Mouse (Mus musculus) CH12.LX (cell line): ENCODE results near the gene Ccn5. TPM values are rescaled to one million over a fixed set of nuclear protein-coding genes. Genes with fewer than 3 reads are reported as not detected.

ENCODE experiments used
- DNase-seq: peaks from one replicate; pipeline ENCODE4 v3.0.0-alpha.2; 2013; ENCODE audit errors: extremely low read depth
- H3K27ac ChIP-seq: 2 replicates; pipeline ENCODE4 v1.5.1; 2012; ENCODE audit warnings: low read depth, mild to moderate bottlenecking, control low read depth, moderate library complexity; ENCODE audit not compliant: insufficient read depth
- H3K27me3 ChIP-seq: replicated peaks from 2 replicates; pipeline ENCODE3; 2012; ENCODE audit warnings: inconsistent platforms
- H3K36me3 ChIP-seq, 2 experiments: replicated peaks in 1 of 2; 2 replicates each; pipeline versions ENCODE3 to v1.6.1; 2012; ENCODE audit warnings: inconsistent platforms in 1 of 2, low read length in 1 of 2, mild to moderate bottlenecking in 1 of 2, mixed read lengths in 1 of 2, moderate library complexity in 1 of 2; ENCODE audit not compliant: control insufficient read depth in 1 of 2, insufficient read depth in 1 of 2
- H3K4me1 ChIP-seq, 2 experiments: 2 replicates each; pipeline ENCODE4 v1.6.1; 2012; ENCODE audit warnings: inconsistent platforms in 1 of 2, moderate library complexity in 1 of 2; ENCODE audit not compliant: insufficient read depth in 2 of 2, control insufficient read depth in 1 of 2
- H3K4me2 ChIP-seq: 2 replicates; pipeline ENCODE4 v1.6.1; 2012; ENCODE audit warnings: low read depth, mild to moderate bottlenecking, control low read depth; ENCODE audit not compliant: poor library complexity, insufficient read depth, severe bottlenecking
- H3K4me3 ChIP-seq, 3 experiments: fragments of 150-350 bp in 1 of 3; sonication (generic) in 1 of 3; replicated peaks in 1 of 3; 2 replicates each; pipeline versions ENCODE3 to v1.5.1; 2011 to 2012; ENCODE audit warnings: low read depth in 2 of 3, low read length in 2 of 3, mild to moderate bottlenecking in 2 of 3, moderate library complexity in 2 of 3, control low read depth in 1 of 3, improper control_type of control experiment in 1 of 3, inconsistent platforms in 1 of 3, mixed read lengths in 1 of 3; ENCODE audit not compliant: poor library complexity in 1 of 3
- H3K79me2 ChIP-seq: replicated peaks from 2 replicates; pipeline ENCODE4 v1.6.1; 2012; ENCODE audit warnings: mild to moderate bottlenecking, moderate library complexity; ENCODE audit not compliant: control insufficient read depth, poor library complexity, insufficient read depth, severe bottlenecking; ENCODE audit errors: extremely low read depth
- H3K9ac ChIP-seq: 2 replicates; pipeline ENCODE4 v1.6.1; 2012; ENCODE audit warnings: low read depth, mild to moderate bottlenecking, control low read depth, moderate library complexity; ENCODE audit not compliant: insufficient read depth
- H3K9me3 ChIP-seq: replicated peaks from 2 replicates; pipeline ENCODE3; 2012; ENCODE audit warnings: low read length, inconsistent platforms, mixed read lengths
- CHD2 ChIP-seq: IDR thresholded peaks from 2 replicates; pipeline ENCODE4 v1.6.1; 2011; ENCODE audit warnings: low read length, improper control_type of control experiment
- CTCF ChIP-seq, 2 experiments: IDR thresholded peaks in 1 of 2; conservative IDR thresholded peaks in 1 of 2; 2 replicates each; pipeline ENCODE4 v1.5.1; 2011 to 2012; ENCODE audit warnings: low read depth in 2 of 2, low read length in 2 of 2, improper control_type of control experiment in 1 of 2, inconsistent platforms in 1 of 2, mild to moderate bottlenecking in 1 of 2, moderate library complexity in 1 of 2
- E2F4 ChIP-seq: IDR thresholded peaks from 2 replicates; pipeline ENCODE4 v1.6.1; 2011; ENCODE audit warnings: low read depth, low read length, improper control_type of control experiment; ENCODE audit not compliant: insufficient replicate concordance
- HCFC1 ChIP-seq: IDR thresholded peaks from 2 replicates; pipeline ENCODE4 v1.6.1; 2012; ENCODE audit warnings: low read depth, mild to moderate bottlenecking, inconsistent platforms, low read length, improper control_type of control experiment
- IRF4 ChIP-seq: IDR thresholded peaks from 2 replicates; pipeline ENCODE4 v1.6.1; 2014; ENCODE audit warnings: low read depth, mild to moderate bottlenecking, inconsistent platforms, low read length, improper control_type of control experiment
- JUN ChIP-seq: IDR thresholded peaks from 2 replicates; pipeline ENCODE4 v1.6.1; 2011; ENCODE audit warnings: low read depth, mild to moderate bottlenecking, low read length, improper control_type of control experiment, moderate library complexity; ENCODE audit not compliant: insufficient read depth
- JUND ChIP-seq: conservative IDR thresholded peaks from 2 replicates; pipeline ENCODE4 v1.6.1; 2011; ENCODE audit warnings: low read depth, low read length, improper control_type of control experiment
- MAFK ChIP-seq: IDR thresholded peaks from 2 replicates; pipeline ENCODE4 v1.6.1; 2011; ENCODE audit warnings: low read length, improper control_type of control experiment; ENCODE audit not compliant: insufficient replicate concordance
- RAD21 ChIP-seq: IDR thresholded peaks from 2 replicates; pipeline ENCODE4 v1.6.1; 2011; ENCODE audit warnings: low read depth, mild to moderate bottlenecking, low read length, improper control_type of control experiment, moderate library complexity
- RCOR1 ChIP-seq: conservative IDR thresholded peaks from 2 replicates; pipeline ENCODE4 v1.6.1; 2012; ENCODE audit warnings: low read depth, mild to moderate bottlenecking, inconsistent platforms, low read length, improper control_type of control experiment
- TBP ChIP-seq: conservative IDR thresholded peaks from 2 replicates; pipeline ENCODE4 v1.6.1; 2011; ENCODE audit warnings: low read depth, low read length, improper control_type of control experiment
- UBTF ChIP-seq: IDR thresholded peaks from 2 replicates; pipeline ENCODE4 v1.6.1; 2012; ENCODE audit warnings: low read depth, mild to moderate bottlenecking, inconsistent platforms, low read length, improper control_type of control experiment, moderate library complexity
- USF1 ChIP-seq: IDR thresholded peaks from 2 replicates; pipeline ENCODE4 v1.6.1; 2014; ENCODE audit warnings: low read depth, mild to moderate bottlenecking, inconsistent platforms, low read length, improper control_type of control experiment
- USF2 ChIP-seq: conservative IDR thresholded peaks from 2 replicates; pipeline ENCODE4 v1.6.1; 2011; ENCODE audit warnings: low read depth, low read length, improper control_type of control experiment
- ZC3H11A ChIP-seq: IDR thresholded peaks from 2 replicates; pipeline ENCODE4 v1.6.1; 2012; ENCODE audit warnings: low read depth, mild to moderate bottlenecking, inconsistent platforms, low read length, improper control_type of control experiment
- ZKSCAN1 ChIP-seq: IDR thresholded peaks from 2 replicates; pipeline ENCODE4 v1.6.1; 2012; ENCODE audit warnings: low read depth, inconsistent platforms, low read length, improper control_type of control experiment, borderline replicate concordance
- ZMIZ1 ChIP-seq: IDR thresholded peaks from 2 replicates; pipeline ENCODE4 v1.6.1; 2012; ENCODE audit warnings: low read depth, mild to moderate bottlenecking, inconsistent platforms, low read length, improper control_type of control experiment
- dilution Hi-C: fragments of 300-500 bp; cut with MboI; formaldehyde crosslinking; loops from 2 replicates; pipeline ENCODE4 v1.14.3; 2020; ENCODE audit warnings: low sequenced_read_pairs; ENCODE audit not compliant: extremely low pct_unique_long_range_greater_than_20kb, extremely low pct_ligation_motif_present
- in situ Hi-C: fragments of 300-500 bp; cut with MboI; formaldehyde crosslinking; loops from 3 replicates; pipeline ENCODE4 v1.14.3; 2019; ENCODE audit warnings: low sequenced_read_pairs, low pct_ligation_motif_present, low pct_unique_long_range_greater_than_20kb, mixed read lengths
- polyA plus RNA-seq: library from polyadenylated mRNA; unstranded; fragments of >175 nt; gene quantifications from 2 replicates; pipeline ENCODE4 v1.2.1, GENCODE M21; 2012; ENCODE audit warnings: low read depth; ENCODE audit not compliant: insufficient read length
- total RNA-seq, 2 experiments: library from RNA; depleted of rRNA; stranded (reverse); fragments of 300-350 nt in 1 of 2; fragments of >200 nt in 1 of 2; gene quantifications; 2 replicates each; pipeline ENCODE4 v1.2.3; 2012 to 2014

Ccn5 gene
- total and polyA plus RNA-seq, 3 experiments: not detected

DNA sequence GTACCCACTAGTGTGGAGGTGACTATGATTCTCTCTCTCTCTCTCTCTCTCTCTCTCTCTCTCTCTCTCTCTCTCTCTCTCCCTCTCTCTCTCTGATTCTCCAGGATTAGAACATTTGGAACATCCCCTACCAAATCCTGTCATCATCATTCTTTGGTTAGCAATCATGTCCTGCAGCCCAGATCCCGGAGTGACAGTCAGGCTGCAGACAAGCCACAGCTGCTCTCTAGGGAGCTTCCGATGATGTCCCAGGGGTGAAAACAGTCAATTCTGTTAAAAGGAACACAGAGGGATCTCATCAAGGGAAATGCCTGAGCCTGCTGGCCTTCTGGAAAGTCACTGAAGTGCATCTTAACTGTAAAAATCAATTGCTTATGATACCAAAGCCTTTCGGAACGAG lies 21.4 kb downstream of the Ccn5 start:
- no peak overlapping the region for H3K4me3 ChIP-seq
- H3K4me2 ChIP-seq: no peak overlapping the region
- H3K36me3 ChIP-seq: no peaks in the 10 kb centered on the region
- no peaks in the 10 kb centered on the region for H3K79me2 ChIP-seq
- peak; percentile 10 for DNase-seq
- no peak for TF ChIP-seq UBTF
- peak; percentile 67; the same call in 1 of the 2 replicates for TF ChIP-seq TBP
- no peak overlapping the region for H3K27ac ChIP-seq
- no peaks in the 10 kb centered on the region for H3K4me1 ChIP-seq
- in situ Hi-C loops (no loop called here), dilution Hi-C loops (no loop called here)
- peaks cover 41% of the 10 kb centered on the region for H3K27me3 ChIP-seq
- H3K9me3 ChIP-seq: no peaks in the 10 kb centered on the region
- no peak overlapping the region for H3K9ac ChIP-seq

DNA sequence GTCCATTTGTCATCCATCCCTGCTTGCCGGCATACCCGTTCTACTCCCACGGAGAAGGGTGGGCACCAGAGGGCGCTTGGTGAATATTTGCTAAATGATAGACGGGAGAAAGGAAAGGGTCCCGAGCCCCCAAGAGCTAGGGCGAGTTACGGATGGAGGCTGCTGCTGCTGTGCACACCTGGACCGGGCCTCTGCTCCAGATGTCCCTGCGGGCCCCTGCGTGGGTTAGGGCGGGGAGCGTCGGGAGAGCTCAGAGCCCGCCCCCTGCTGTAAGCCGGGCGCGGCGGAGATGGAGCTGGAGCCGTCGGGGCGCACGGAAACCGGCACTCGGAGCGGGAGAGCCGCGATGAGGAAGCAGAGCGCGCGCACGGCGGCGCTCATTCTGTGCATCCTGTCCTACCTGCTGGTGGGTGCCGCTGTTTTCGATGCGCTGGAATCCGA lies 32.8 kb downstream of the Ccn5 start, which contains the start of gene Kcnk15:
Kcnk15 (plus strand) TSS at position 191 of the 441 bp plus-strand sequence.
- no peak within 1 kb of the TSS for H3K9ac ChIP-seq
- no peaks in the 10 kb centered on the region for H3K9me3 ChIP-seq
- H3K79me2 ChIP-seq: no peaks in the 10 kb centered on the region
- in situ Hi-C loops: loop anchor here (25.0 kb wide), 1 partner anchor 109 kb away; no protein-coding TSS in a partner anchor
- no peak within 1 kb of the TSS for H3K27ac ChIP-seq
- TF ChIP-seq E2F4 (no peak), ZC3H11A (no peak), JUND (no peak), IRF4 (no peak), CTCF (conservative IDR thresholded peaks at IDR 0.05 in 1 of 2, IDR thresholded peaks at IDR 0.05 in 1 of 2; ENCODE audit: low read depth in 2 of 2, low read length in 2 of 2) (no peak), HCFC1 (no peak), ZKSCAN1 (no peak), RAD21 (no peak), CHD2 (no peak), RCOR1 (no peak), ZMIZ1 (no peak), USF2 (no peak), USF1 (no peak), MAFK (no peak), JUN (no peak)
- dilution Hi-C loops: no loop called here
- no peaks in the 10 kb centered on the region for H3K36me3 ChIP-seq
- no peak within 1 kb of the TSS for H3K4me3 ChIP-seq
- H3K27me3 ChIP-seq: peaks cover 84% of the 10 kb centered on the region
- H3K4me2 ChIP-seq: no peak within 1 kb of the TSS
- H3K4me1 ChIP-seq: no peaks in the 10 kb centered on the region
- no peak for DNase-seq
